Mouse (Mus musculus): ENCODE measurements around the gene Gm20425.
"Not testable (repeated sequence)": the region's sequence is repeated elsewhere in the genome, so short reads cannot be mapped to it uniquely, and the experiment has no call there.

The Gm20425 gene

GRCm38 (mm10) chr9:103214281-103214680 is 15.8 kb downstream of the Gm20425 start:
- no peak for DNase-seq

DNA sequence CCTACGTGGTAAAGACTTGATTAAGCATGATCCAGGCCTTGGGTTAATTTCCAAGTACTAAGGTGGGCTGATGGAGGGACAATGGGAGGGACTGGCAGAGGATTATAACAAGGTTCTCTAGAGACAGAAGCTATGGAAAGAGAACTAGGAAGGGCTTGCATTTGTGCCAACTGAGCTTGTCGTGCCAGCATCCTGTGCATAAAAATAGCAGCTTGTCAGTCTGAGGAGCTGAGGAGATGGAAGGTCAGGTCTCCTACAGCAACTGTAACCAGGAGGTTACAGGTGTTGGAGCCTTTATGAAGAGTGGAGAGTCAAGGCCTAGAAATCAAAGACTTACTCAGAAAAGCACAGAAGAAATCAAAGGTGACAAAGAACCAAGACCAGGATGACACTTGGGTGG is 16.5 kb downstream of the Gm20425 start:
- no peak for DNase-seq

DNA sequence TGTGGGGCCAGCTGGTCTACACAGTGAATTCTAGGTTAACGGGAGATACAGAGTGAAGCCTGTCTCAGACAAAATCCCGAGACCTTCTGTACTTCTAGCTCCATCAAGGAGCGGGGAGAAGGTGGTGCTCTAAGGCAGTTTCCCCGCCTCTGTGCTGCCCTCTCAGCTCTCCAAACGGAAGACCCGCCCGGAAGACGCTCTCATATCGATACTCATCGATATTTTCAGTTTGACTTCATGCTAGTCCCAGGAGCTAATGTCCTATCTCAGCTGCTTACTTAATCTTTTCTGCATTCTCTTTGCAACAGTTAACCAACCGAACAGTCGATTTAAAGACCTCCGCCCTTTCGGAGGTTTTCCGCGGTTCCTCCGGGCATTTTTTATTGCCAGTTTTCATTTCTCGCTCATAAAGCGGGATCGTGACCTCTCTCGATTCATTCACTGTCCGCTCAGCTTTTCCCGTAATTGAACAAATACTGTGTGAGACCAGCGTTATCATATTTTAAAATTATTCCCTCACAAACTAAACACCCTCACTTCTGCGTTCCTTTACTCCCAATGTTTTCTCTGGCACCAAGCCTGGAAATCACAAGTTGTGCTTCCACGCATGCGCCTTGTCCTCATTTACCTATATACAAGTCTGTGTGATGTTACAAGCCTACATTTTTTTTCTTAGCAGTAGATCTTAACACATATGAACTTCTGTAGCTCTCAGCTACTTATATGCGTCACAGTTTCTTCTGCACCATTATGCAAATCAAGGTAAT is 17.3 kb downstream of the Gm20425 start:
- DNase-seq = no peak

GRCm38 (mm10) chr9:103208802-103209423 is 21.2 kb downstream of the Gm20425 start:
- no peak for DNase-seq

GRCm38 (mm10) chr9:103207846-103208245 is 22.3 kb downstream of the Gm20425 start:
- DNase-seq = peak; percentile 70

- DNase-seq = no peak
Measured at GRCm38 (mm10) chr9:103205786-103206185, 24.3 kb downstream of the Gm20425 start.

- peak; percentile 96 for DNase-seq
Measured at GRCm38 (mm10) chr9:103201561-103202260, 28.4 kb downstream of the Gm20425 start, which contains the start of gene Srprb. TSS of gene Srprb (minus strand) at chr9:103202137.

GRCm38 (mm10) chr9:103188416-103188815 is 41.7 kb downstream of the Gm20425 start:
- no peak for DNase-seq

DNA sequence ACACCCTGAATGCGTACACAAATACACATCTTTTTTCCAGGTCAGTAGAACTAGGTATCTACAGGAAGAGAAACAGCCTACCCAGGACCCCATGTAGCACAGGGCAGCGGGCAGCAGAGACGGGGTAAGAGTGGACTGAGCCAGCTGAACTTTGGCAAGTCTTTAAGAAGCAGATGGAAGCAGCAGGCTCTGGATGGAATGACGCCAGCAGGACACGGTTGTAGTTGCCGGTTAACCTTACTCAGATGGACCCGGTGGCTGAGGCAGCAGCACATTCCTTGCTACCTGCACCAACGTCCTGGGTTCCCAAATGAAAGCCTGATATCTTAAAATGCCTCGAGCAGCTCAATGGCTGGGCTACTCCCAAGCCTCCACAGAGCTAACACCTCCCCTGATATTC is 43.4 kb downstream of the Gm20425 start:
- DNase-seq = no peak

DNA sequence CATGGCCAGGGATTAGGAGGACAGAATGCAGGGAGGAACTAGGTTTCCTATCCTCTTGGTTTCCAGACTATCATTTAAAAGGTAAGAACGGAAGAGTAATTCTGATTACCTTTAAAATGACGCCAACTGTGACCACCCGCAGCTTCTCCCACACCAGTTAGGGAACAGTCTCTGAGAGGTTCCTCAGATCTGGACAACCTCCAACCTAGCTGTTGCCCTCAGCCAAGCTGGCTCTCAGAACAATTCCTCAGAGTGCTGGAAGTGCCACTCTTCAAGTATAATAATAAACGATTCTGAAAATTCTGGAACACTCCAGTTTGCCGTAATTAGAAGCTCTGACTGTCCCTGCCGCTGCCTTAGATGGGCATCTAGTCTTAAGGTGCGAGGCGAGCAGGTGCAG is 44.2 kb downstream of the Gm20425 start:
- no peak for DNase-seq

- DNase-seq = no peak
Measured at GRCm38 (mm10) chr9:103184855-103185254, 45.3 kb downstream of the Gm20425 start.

DNA sequence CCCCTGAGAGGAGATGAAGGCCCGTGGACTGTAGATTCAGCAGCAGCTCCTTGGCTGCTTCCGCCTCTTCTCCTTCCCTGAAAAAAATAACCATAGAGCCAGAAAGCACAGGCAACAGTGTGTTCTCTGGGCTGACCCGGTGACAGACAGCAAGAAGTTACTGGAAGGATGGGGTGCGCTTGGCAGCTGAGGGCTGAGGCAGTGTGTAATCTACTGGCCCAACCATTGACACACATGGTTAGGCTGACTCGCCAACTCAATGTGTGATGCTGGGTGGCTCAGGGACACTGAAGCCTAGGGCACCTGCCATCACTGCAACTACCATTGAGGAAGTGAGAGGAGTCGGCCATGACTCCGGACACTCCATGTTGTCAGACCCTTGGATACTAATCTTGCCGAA is 48.2 kb downstream of the Gm20425 start:
- no peak for DNase-seq

DNA sequence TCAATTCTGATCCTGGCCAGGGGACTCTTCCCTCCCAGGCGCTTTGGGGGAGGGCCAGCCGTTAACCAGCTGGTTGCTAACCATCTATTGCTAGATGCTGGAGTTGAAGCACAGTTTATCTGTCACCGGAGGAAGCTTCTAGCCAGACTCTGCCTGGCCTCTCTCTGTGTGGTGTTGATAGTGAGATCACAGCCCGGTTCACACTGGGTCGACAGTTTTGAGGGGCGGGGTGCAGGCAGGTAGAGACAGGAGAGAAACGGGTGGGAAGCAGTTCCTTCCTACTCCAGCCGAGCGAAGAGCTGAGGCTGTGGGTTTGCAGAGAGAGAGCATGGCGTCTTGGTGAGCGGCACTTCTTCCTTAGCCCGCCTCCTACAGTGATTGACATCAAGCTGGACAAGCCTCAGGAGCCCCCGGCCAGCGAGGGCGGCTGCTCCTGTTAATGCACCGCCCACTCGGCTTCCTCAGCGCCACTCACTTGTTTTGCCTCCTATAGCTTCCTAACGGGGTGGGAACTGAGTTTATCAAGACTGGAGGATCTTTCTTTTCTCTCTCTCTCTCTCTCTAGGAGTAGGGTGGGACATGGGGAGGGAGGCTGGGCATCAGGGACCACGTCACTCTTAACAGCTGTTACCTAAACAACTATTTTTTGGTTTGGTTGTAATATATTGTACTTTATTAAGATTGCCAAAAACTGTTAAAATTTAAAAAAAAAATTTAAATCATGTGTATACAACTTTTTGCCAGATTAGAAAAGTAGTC is 49.1 kb downstream of the Gm20425 start:
- peak; percentile 55 for DNase-seq

- no peak for DNase-seq
Measured at GRCm38 (mm10) chr9:103180303-103180702, 49.8 kb downstream of the Gm20425 start.

GRCm38 (mm10) chr9:103175692-103176091 is 54.4 kb downstream of the Gm20425 start:
- DNase-seq = no peak

- no peak for DNase-seq
Measured at GRCm38 (mm10) chr9:103174771-103175519, 55.2 kb downstream of the Gm20425 start.

- DNase-seq = peak; percentile 58
Measured at GRCm38 (mm10) chr9:103168771-103169170, 61.3 kb downstream of the Gm20425 start.

GRCm38 (mm10) chr9:103168046-103168445 is 62.1 kb downstream of the Gm20425 start:
- DNase-seq = no peak

DNA sequence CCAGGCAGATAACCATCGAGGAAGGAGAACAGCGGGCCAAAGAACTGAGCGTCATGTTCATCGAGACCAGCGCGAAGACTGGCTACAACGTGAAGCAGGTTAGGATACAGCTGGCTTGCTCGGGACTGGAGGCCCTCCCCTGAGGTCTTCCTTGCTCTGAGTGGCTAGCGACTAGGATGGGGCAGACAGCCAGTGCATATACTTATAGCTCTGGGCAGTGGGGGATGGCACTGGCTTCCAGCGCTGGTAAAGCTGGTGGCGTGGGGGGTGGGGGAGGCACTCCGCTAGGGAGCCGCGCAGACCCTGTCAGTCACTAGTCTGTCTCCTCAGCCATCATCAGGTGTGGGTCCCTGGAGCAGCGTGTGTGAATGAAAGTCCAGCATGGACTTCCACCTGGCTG is 66.3 kb downstream of the Gm20425 start:
- DNase-seq = no peak

GRCm38 (mm10) chr9:103155158-103155557 is 74.9 kb downstream of the Gm20425 start:
- not testable (repeated sequence) for DNase-seq

- no peak for DNase-seq
Measured at GRCm38 (mm10) chr9:103154568-103154967, 75.5 kb downstream of the Gm20425 start.

GRCm38 (mm10) chr9:103153286-103153685 is 76.8 kb downstream of the Gm20425 start:
- no peak for DNase-seq

Data from right cerebral cortex, adult 18-20 months (tissue).